Mouse (Mus musculus) neural tube, embryonic 12.5 days (tissue): ENCODE measurements around the gene Stxbp6. TPM values are rescaled to one million over a fixed set of nuclear protein-coding genes. Genes with fewer than 3 reads are reported as not detected.
A peak's percentile ranks its signal among the peaks of the same experiment; 100 is the strongest.
"Not testable (repeated sequence)": the region's sequence is repeated elsewhere in the genome, so short reads cannot be mapped to it uniquely, and the experiment has no call there.

ENCODE experiments used
- ATAC-seq: fragments of 200-750 bp; cut with Nextera tagmentation; 2 replicates; pipeline ENCODE4 v1.8.0; 2017; ENCODE audit warnings: low read depth, mild to moderate bottlenecking, moderate TSS enrichment, moderate library complexity; ENCODE audit not compliant: low FRiP score
- H3K27ac ChIP-seq: fragments of 300-500 bp; sonication (generic); 2 replicates; pipeline ENCODE4 v1.5.1; 2016
- H3K27me3 ChIP-seq: fragments of 300-500 bp; sonication (generic); replicated peaks from 2 replicates; pipeline ENCODE4 v1.6.1; 2016; ENCODE audit warnings: mild to moderate bottlenecking
- H3K36me3 ChIP-seq: fragments of 300-500 bp; sonication (generic); 2 replicates; pipeline ENCODE4 v1.6.1; 2016; ENCODE audit warnings: mild to moderate bottlenecking
- H3K4me1 ChIP-seq: fragments of 300-500 bp; sonication (generic); 2 replicates; pipeline ENCODE4 v1.6.1; 2016
- H3K4me2 ChIP-seq: fragments of 300-500 bp; sonication (generic); replicated peaks from 2 replicates; pipeline ENCODE4 v1.6.1; 2016; ENCODE audit warnings: mild to moderate bottlenecking
- H3K4me3 ChIP-seq: fragments of 300-500 bp; sonication (generic); 2 replicates; pipeline ENCODE4 v1.5.1; 2016
- H3K9ac ChIP-seq: fragments of 300-500 bp; sonication (generic); 2 replicates; pipeline ENCODE4 v1.6.1; 2016; ENCODE audit warnings: mild to moderate bottlenecking
- H3K9me3 ChIP-seq: fragments of 300-500 bp; sonication (generic); 2 replicates; pipeline ENCODE4 v1.6.1; 2016; ENCODE audit warnings: mild to moderate bottlenecking
- WGBS: fragments of 180-500 bp; shearing (Covaris S2); methylation state at CpG from one replicate; pipeline ENCODE4 v1.1.7; 2016; 5-methylcytosine and 5-hydroxymethylcytosine counted together
- polyA plus RNA-seq: library from polyadenylated mRNA; unstranded; fragments of >200 nt; fragmentation: Nextera tagmentation; extraction: Ambion mirVana; gene quantifications from 2 replicates; pipeline ENCODE4 v1.2.1, GENCODE M21; 2016

Gene Stxbp6
- polyA plus RNA-seq, 1 experiment from 2014 or later: 10.9 TPM

DNA sequence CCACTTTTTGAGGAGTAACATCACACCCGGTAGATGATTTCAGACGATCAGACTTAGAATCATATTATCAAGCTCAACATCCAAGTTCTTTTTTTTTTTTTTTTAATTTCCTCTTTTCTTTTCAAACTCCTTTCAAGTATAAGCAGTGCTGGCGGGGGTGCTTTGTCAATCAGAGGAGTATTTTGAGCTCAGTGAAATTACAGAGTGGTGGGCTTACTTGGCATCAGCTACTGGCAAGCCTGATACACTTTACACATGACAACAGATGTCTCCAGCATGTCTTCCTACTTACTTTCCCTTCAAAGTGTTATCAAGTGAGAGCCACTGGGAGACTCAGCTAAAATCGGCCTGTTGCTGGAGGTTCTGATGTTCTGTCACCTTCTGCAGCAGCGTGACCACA, 21.6 kb downstream of the Stxbp6 start:
- Histone ChIP-seq H3K9ac (no peak overlapping the region), H3K4me3 (no peak overlapping the region), H3K36me3 (no peaks in the 10 kb centered on the region), H3K27me3 (no peaks in the 10 kb centered on the region), H3K4me1 (no peaks in the 10 kb centered on the region), H3K27ac (no peak overlapping the region), H3K9me3 (no peaks in the 10 kb centered on the region), H3K4me2 (no peak overlapping the region)
- ATAC-seq: no peak
- 92% methylated on average over 5 of the region's 5 CpGs for WGBS

DNA sequence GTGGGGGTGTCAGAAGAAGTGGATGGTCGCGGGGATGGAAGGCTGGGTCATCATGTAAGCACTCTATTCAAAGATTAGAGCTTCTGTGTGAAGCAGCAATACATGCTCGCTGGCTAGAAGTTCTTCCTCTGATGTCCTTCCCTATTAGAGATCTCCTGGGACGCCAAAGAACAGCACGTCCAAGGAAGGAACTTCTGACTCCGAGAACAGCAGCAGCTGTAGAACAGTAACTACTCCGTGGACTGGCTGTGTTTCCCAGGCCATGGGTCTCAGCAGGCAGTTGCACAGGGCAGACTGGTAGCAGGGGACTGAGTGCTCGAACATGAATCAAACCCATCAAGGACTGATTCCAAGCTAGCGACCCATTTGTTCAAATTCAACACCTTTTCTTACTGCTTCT, 24.6 kb downstream of the Stxbp6 start:
- no peaks in the 10 kb centered on the region for H3K9me3 ChIP-seq
- H3K4me1 ChIP-seq: no peaks in the 10 kb centered on the region
- no peaks in the 10 kb centered on the region for H3K36me3 ChIP-seq
- no peak for ATAC-seq
- H3K27me3 ChIP-seq: no peaks in the 10 kb centered on the region
- no peak overlapping the region for H3K4me3 ChIP-seq
- no peak overlapping the region for H3K9ac ChIP-seq
- no peak overlapping the region for H3K4me2 ChIP-seq
- H3K27ac ChIP-seq: no peak overlapping the region
- WGBS: 75% methylated on average over 9 of the region's 9 CpGs

DNA sequence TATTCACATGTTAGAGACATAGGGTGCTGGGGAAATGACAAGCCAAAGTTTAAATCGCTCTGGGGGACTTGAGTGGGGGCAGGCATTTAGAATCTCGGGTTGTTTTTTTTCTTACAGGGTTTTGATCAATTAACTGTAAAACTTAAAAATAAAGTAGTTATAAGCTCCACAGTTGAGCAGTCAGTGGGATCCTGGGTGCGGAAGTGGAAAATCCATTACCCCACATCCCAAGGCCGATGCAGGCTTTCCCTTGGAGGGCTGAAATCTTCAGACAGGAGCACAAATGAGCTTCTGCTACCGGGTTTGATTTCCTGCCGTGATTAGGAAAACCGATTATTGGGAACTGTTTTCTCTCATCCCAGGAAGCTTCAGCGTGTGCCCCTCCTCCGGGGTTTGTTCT, 26.8 kb downstream of the Stxbp6 start:
- H3K9me3 ChIP-seq, H3K36me3 ChIP-seq, H3K9ac ChIP-seq, H3K4me2 ChIP-seq, H3K27me3 ChIP-seq, H3K4me1 ChIP-seq, H3K4me3 ChIP-seq, ATAC-seq, H3K27ac ChIP-seq: not testable (repeated sequence)
- 57% methylated on average over 9 of the region's 9 CpGs for WGBS

DNA sequence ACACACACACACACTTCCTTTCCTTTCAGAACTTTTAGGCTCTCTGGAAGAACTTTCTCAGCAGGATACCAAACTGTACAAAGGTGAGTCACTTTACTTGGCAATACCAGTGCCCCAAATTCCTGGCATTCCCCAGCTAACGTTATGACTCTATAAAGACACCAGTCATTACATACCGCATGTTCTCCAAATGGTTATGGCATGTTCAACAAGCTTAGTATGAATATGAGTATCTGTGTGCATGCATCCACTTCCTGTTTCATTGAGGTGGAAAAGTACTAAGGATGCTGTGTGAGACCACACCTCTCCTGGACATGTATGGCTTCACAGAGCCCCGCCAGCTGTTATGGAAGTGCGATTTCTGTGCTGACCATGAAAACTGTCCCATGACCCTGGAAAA, 27.3 kb downstream of the Stxbp6 start:
- WGBS: 77% methylated on average over 4 of the region's 4 CpGs
- Histone ChIP-seq H3K27me3 (no peaks in the 10 kb centered on the region), H3K4me3 (no peak overlapping the region), H3K9ac (no peak overlapping the region), H3K36me3 (no peaks in the 10 kb centered on the region), H3K9me3 (no peaks in the 10 kb centered on the region), H3K4me1 (no peaks in the 10 kb centered on the region), H3K27ac (no peak overlapping the region), H3K4me2 (no peak overlapping the region)
- no peak for ATAC-seq

DNA sequence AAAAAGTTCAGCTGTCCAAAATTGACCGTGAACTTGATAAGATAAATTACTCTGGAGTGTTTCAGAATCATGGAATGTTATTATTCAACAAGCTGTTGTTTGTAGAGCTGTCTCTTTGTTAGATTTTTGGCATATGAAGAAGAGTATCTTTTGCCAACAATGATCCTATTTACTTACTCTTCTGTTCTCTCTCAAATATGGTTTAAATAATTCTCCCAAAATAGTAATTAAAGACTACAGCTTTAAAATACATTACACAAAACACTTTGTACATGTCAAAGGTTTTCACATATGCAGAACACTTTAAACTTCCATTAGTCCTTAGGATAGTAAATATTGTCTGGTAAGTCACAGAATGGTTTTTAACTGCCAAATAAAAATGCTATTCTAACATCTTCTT, 29.9 kb downstream of the Stxbp6 start:
- Histone ChIP-seq H3K4me3 (no peak overlapping the region), H3K4me2 (no peak overlapping the region), H3K4me1 (no peaks in the 10 kb centered on the region), H3K9ac (no peak overlapping the region), H3K27ac (no peak overlapping the region), H3K27me3 (no peaks in the 10 kb centered on the region), H3K9me3 (no peaks in the 10 kb centered on the region), H3K36me3 (no peaks in the 10 kb centered on the region)
- WGBS: 77% methylated on average over 1 of the region's 1 CpGs
- ATAC-seq: no peak

DNA sequence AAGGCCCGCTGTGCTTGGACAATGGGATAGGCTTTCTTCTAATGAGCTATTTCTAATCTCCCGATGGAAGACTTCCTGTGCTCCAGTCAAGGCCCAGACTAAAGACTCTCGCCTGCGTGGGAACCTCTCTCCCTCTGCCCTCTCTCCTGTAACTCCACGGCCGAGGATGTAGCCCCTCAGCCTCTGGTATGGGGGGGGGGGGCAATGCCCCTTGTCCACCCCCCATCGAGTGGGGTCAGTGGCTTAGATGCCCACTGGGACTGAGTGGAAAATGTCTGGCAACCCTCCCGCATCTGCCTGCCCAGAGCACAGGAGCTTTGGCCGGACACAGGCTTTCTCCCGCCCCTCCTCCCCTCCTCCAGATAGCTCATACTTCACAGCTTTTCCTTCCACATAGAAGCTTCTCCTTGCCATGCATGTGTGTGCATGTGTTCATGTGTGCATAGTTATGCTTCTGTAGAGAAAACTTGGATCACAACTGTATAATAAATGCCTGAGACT, 31.9 kb downstream of the Stxbp6 start:
- Histone ChIP-seq H3K4me3 (no peak overlapping the region), H3K4me1 (no peaks in the 10 kb centered on the region), H3K27ac (no peak overlapping the region), H3K9ac (no peak overlapping the region), H3K27me3 (no peaks in the 10 kb centered on the region), H3K9me3 (no peaks in the 10 kb centered on the region), H3K4me2 (no peak overlapping the region), H3K36me3 (no peaks in the 10 kb centered on the region)
- ATAC-seq: no peak
- WGBS: 40% methylated on average over 10 of the region's 10 CpGs

DNA sequence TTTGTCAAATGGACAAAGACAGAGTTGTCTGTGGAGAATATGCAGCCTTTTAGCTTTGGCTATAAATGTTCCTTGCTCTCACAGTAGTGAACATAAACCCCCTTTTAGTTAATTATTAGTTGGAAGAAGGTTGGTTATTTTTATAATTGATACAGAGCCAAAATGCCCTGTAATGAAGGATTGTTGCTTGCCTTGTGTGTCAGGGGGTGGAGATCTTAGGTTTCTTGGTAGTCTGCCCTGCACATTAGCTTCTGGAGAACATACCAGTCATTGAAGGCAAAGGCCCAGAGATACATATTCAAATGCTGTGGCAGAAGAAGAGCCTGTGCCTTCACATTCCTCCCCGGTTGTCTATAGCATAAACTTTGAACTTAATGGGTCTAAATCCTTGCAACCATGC, 37.0 kb downstream of the Stxbp6 start:
- 82% methylated on average over 1 of the region's 1 CpGs for WGBS
- H3K27ac ChIP-seq: no peak overlapping the region
- H3K9ac ChIP-seq: no peak overlapping the region
- no peaks in the 10 kb centered on the region for H3K9me3 ChIP-seq
- H3K4me1 ChIP-seq: no peaks in the 10 kb centered on the region
- no peaks in the 10 kb centered on the region for H3K36me3 ChIP-seq
- no peak for ATAC-seq
- no peak overlapping the region for H3K4me3 ChIP-seq
- H3K4me2 ChIP-seq: no peak overlapping the region
- no peaks in the 10 kb centered on the region for H3K27me3 ChIP-seq

DNA sequence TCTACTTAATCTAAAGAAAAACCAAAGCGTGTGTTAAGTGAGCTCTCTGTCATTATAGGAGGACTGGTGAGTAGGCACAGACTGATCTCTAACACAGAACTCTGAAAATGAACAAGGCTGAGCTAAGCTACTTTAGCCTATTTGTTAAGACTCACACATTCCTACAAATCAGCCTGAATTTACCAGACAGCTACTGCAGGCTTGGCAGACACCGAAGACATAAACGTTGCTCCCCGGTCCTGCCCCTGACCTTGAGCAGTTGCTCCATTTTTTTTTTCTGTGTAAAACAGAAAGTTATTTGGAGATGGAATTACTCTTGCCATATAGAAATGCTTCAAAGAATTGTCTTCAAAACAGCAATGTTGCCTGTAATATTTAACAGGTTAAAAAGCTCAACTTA, 37.4 kb downstream of the Stxbp6 start:
- Histone ChIP-seq H3K4me2 (no peak overlapping the region), H3K9ac (no peak overlapping the region), H3K4me1 (no peaks in the 10 kb centered on the region), H3K27me3 (no peaks in the 10 kb centered on the region), H3K4me3 (no peak overlapping the region), H3K9me3 (no peaks in the 10 kb centered on the region), H3K36me3 (no peaks in the 10 kb centered on the region), H3K27ac (no peak overlapping the region)
- WGBS: 83% methylated on average over 4 of the region's 4 CpGs
- no peak for ATAC-seq

DNA sequence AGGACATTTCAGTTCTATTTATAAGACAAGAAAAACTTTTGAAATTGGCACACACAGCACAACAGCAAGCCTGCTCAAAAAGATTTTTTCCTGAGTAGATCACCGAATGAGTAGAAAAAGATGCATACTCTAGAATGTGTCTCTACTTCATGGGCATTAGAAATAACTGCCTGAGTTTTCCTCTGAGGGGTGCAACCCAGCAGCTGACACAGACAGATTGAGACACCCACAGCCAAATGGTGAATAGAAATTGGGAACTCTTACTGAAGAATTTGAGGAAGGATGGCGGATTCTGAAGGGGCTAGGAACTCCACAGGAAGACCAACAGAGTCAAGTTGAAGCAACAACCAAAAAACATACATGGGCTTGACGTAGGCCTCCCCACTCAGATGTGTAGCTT, 43.8 kb downstream of the Stxbp6 start:
- WGBS: 91% methylated on average over 3 of the region's 3 CpGs
- no peak for ATAC-seq
- no peak overlapping the region for H3K4me3 ChIP-seq
- H3K9me3 ChIP-seq: no peaks in the 10 kb centered on the region
- no peak overlapping the region for H3K27ac ChIP-seq
- H3K36me3 ChIP-seq: no peaks in the 10 kb centered on the region
- no peak overlapping the region for H3K4me2 ChIP-seq
- no peaks in the 10 kb centered on the region for H3K27me3 ChIP-seq
- H3K9ac ChIP-seq: no peak overlapping the region
- H3K4me1 ChIP-seq: no peaks in the 10 kb centered on the region

DNA sequence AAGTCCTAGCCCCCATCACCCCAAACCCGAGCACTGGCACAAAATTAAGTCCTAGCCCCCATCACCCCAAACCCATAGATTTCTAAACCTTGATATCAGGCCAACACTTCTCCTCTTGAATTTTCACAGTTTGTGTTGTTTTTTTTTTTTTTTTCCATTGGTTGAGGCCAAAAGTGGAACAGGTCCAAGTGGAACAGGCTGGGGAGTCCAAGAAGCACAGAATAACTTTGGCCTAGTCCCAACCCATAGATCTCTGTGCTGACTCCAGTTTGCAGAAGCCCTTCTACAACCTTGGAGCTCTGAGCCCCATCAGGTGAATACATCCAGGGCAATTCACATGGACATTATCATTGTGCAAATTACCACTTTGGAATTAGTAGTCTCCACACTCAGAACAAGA, 48.2 kb downstream of the Stxbp6 start:
- H3K9me3 ChIP-seq: no peaks in the 10 kb centered on the region
- no peak overlapping the region for H3K27ac ChIP-seq
- no peaks in the 10 kb centered on the region for H3K4me1 ChIP-seq
- no peaks in the 10 kb centered on the region for H3K27me3 ChIP-seq
- H3K4me3 ChIP-seq: no peak overlapping the region
- H3K36me3 ChIP-seq: no peaks in the 10 kb centered on the region
- WGBS: 85% methylated on average over 1 of the region's 1 CpGs
- no peak overlapping the region for H3K9ac ChIP-seq
- ATAC-seq: no peak
- no peak overlapping the region for H3K4me2 ChIP-seq

DNA sequence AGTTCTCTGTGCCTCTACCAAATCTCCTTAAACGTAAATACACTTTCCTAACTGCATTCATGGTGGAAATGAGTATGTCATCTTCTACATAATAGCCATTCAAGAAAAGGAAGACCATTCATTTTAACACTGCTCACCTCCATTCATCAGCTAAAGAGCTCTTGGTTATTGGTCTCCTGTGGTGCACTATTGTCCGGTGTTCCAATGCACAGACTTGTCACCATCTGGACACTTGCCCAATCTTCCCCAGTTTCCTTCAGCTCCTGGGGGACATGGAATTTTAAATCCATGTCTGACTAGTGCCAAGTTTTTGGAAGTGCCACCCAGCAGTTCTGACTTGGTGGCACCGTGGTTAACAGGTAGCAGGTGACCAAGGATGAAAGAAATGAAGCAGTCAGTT, 54.5 kb downstream of the Stxbp6 start:
- no peak for ATAC-seq
- Histone ChIP-seq H3K27ac (no peak overlapping the region), H3K36me3 (no peaks in the 10 kb centered on the region), H3K4me1 (no peaks in the 10 kb centered on the region), H3K4me3 (no peak overlapping the region), H3K27me3 (no peaks in the 10 kb centered on the region), H3K4me2 (no peak overlapping the region), H3K9ac (no peak overlapping the region), H3K9me3 (no peaks in the 10 kb centered on the region)
- WGBS: 40% methylated on average over 3 of the region's 3 CpGs

DNA sequence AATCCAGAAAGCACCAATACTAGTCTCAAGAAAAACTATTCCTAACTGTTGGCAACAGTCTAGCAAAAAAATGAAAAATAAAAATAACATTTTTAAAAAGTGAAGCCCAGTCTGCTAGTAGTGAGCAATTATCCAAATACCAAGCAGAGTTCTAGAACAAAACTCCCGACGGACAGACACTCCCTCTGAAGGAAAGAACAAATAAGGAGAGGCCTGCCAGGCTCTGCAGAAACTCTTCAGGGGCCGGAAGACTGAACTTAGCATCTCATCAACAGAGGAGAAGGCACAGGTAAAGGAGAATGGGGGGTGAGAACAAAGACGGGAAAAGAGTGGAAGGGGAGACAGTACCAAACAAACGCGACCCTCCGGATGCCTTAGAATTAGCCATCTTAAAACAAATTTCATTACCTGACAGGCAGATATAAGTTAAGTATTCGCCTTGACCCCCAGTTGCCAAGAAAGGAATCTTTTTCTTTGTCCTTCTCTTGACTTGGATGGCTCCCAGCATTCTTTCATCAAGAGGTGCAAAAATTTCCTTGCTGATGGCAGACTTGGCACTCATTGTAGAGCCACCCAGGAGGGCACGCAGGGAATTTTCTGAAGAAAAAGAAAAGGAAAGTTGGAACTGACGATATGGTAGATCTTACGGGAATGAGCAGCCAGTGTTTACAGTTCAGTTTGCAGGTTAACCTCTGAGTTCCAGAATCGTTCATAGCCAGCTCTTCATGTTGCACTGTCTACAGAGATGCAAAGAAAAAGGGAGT, 55.3 kb downstream of the Stxbp6 start:
- ATAC-seq: no peak
- Histone ChIP-seq H3K9me3 (no peaks in the 10 kb centered on the region), H3K4me3 (no peak overlapping the region), H3K27ac (no peak overlapping the region), H3K27me3 (no peaks in the 10 kb centered on the region), H3K36me3 (no peaks in the 10 kb centered on the region), H3K4me1 (no peaks in the 10 kb centered on the region), H3K9ac (no peak overlapping the region), H3K4me2 (no peak overlapping the region)
- WGBS: 88% methylated on average over 12 of the region's 12 CpGs

DNA sequence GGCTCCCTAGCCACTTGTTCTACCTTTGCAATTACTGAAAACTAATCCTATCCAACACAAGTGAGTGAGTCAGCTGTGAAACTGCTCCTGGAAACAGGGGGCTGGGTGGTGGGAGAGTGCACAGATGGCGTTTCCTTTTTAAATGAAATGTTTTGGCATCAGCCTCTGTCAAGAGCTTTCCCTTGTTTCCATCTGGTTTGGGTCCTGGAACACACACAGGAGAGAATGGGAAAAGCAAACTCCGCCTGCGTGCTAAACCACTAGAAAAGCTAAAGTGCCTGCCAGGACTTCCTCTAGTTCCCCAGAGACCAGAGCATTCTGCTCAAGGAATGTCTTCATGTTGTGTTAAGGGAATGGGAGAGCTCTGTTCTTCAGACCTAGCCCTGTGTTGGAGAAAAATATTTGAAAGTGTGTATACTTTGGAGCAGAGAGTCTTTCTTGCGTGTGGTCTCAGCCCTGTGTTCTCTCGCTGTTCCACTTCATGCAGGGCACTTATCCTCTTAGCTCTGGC, 61.2 kb downstream of the Stxbp6 start:
- 0 out of 2 replicates have a peak, but pooled peaks have one; percentile 9 for ATAC-seq

More for the DNA sequence above, 61.2 kb downstream of the Stxbp6 start:
- H3K4me2 ChIP-seq: no peak overlapping the region
- no peaks in the 10 kb centered on the region for H3K9me3 ChIP-seq
- H3K4me1 ChIP-seq: no peaks in the 10 kb centered on the region
- no peak overlapping the region for H3K4me3 ChIP-seq
- H3K27ac ChIP-seq: no peak overlapping the region
- WGBS: 75% methylated on average over 5 of the region's 5 CpGs
- H3K27me3 ChIP-seq: no peaks in the 10 kb centered on the region
- no peaks in the 10 kb centered on the region for H3K36me3 ChIP-seq
- no peak overlapping the region for H3K9ac ChIP-seq
